Mouse (Mus musculus): ENCODE data around the gene Ifnl2. TPM values are rescaled to one million over a fixed set of nuclear protein-coding genes. Genes with fewer than 3 reads are reported as not detected.

The Ifnl2 gene
- total RNA-seq, 4 experiments from 2014 or later = not detected

DNA sequence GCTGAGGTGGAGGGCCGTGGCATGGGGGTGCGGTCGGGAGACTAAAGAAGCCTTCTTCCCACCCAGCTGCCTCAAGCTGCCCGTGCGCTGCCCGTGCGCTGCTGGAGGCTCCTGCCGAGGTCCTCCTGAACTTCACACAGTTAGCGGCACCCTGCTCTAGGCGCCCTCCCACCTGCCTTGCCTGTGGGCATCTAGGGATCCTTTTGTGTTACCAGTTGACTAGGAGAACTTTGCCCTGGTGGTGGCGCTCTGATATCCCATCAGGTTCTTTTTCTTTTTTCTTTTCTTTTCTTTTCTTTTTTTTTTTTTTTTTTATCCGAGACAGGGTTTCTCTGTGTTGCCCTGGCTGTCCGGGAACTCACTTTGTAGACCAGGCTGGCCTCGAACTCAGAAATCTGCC lies 19.4 kb downstream of the Ifnl2 start:
- DNase-seq (ENCODE audit: low spot score in 2 of 2) = no peak

DNA sequence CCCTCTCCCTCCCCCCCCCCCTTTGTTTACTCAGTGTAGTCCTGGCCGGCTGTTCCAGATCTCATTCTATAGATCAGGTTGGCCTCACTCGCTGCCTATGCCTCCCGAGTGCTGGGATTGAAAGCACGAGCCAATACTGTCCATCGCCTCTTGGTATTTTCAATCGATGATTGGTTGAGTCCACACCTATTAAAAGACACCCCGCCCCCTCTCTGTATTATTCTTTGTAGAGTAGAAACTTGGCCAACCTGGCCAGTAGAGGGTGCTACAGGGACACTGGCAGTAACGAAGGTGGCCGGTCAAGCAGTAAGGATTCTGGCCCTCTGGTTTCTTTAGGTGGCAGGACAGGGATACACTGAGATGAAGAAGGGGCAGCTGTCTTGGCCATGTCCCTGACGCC lies 19.8 kb downstream of the Ifnl2 start:
- DNase-seq (ENCODE audit: low spot score in 2 of 2) = no peak

DNA sequence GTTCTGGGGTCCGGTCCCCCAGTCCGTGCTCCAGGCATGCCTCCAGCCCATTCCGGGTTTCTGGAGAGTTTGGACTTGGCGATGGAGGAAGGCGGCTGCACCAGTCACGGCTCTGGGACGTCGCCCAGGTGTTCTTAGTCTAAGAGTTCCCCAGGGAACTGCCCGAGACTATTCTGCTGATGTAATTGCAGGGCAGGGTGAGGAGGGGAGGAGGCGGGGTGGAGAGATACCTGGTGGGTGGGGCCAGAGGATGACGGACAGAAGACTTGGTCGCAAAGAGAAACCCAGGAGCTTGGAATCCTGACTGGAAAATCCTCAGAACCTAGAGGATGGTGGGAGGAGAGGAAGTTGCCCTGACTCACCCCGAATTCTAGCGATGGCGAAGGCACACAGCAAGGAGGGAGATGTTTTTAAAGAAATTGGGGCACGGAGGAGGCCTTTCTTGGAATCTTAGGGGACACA lies 22.2 kb downstream of the Ifnl2 start:
- peak in 1 of 2 experiments; percentile 15 for DNase-seq (ENCODE audit: low spot score in 2 of 2)

GRCm38 (mm10) chr7:28484192-28484591 lies 26.1 kb downstream of the Ifnl2 start:
- DNase-seq (ENCODE audit: low spot score in 2 of 2) = no peak

DNA sequence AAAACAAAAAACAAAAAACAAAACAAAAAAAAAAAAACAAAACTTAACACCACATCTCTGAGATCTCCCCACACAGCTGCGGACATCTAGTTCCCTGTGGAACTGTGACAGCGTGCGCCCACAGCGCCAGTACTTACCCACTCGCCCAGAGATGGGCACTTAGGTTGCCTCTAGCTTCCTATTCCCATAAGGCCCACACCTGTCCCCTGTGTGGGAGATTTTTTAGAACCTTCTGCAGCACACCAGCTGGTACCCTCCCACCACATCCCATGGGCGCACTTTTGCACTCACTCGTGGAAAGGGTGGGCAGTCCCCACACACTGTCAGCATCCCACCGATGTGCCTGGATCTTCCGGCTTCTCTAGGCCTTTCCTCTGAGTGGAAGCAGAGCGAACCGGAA lies 27.4 kb downstream of the Ifnl2 start:
- DNase-seq (ENCODE audit: low spot score in 2 of 2) = peak in 1 of 2 experiments; percentile 33

DNA sequence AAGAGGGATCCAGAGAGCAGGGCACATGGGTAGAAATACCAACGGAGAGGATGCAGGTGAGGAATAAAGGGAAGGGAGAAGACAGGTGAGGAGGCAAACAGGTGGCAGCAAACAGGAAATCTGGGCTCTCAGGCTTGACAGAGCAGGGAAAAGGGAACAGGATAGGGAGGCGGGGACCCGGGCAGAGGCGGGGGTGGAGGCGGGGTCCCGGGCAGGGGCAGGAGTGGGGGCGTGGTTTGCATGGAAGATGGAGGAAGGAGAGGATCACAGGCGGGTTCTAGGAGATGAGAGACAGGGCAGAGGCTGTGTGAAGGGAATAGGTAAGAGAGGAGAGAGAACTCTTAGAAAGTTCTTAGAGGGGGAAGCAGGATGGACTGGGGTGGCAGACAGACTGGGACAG lies 31.4 kb downstream of the Ifnl2 start:
- DNase-seq (ENCODE audit: low spot score in 2 of 2) = no peak

GRCm38 (mm10) chr7:28477363-28477762 lies 32.9 kb downstream of the Ifnl2 start:
- DNase-seq (ENCODE audit: low spot score in 2 of 2) = no peak

- DNase-seq (ENCODE audit: low spot score in 2 of 2) = no peak
Observed at GRCm38 (mm10) chr7:28476191-28476590, 34.1 kb downstream of the Ifnl2 start.

- DNase-seq (ENCODE audit: low spot score in 2 of 2) = no peak
Observed at GRCm38 (mm10) chr7:28467213-28467751, 43.0 kb downstream of the Ifnl2 start.

DNA sequence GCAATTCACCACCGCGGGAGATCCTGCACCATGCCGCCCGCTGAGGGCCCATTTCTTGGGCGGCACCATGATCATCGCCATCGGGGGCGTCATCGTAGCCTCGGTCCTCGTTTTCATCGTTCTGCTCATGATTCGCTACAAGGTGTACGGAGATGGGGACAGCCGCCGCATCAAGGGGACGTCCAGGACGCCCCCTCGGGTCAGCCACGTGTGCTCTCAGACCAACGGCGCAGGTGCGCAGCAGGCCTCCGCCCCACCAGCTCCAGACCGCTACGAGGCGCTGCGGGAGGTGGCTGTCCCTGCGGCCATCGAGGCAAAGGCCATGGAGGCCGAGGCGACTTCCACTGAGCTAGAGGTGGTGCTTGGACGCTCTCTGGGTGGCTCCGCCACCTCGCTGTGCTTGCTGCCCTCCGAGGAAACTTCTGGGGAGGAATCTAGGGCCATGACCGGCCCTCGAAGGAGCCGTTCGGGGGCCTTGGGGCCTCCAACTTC lies 43.5 kb downstream of the Ifnl2 start:
- no peak for DNase-seq (ENCODE audit: low spot score in 2 of 2)

- DNase-seq (ENCODE audit: low spot score in 2 of 2) = peak; percentile 90 to 91
Observed at GRCm38 (mm10) chr7:28464416-28465212, 45.6 kb downstream of the Ifnl2 start.

DNA sequence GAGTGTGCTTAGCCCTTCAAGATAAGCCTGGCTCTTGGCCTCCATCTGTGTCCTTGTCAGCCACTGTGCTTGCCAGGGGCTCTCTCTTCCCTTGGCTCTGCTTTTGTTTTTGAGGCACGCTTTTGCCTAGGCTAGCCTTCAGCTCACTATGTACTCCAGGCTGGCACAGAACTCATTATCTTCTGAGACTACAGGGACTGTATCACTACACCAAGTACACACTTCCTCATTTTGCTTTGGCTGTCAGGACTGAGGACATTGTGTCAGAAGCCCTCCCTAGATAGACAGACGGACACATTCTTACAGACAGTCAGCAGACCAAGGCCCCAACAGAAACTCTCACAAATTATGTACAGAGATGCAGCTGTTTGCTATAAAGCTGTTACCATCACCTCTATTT lies 47.5 kb downstream of the Ifnl2 start:
- DNase-seq (ENCODE audit: low spot score in 2 of 2) = no peak

DNA sequence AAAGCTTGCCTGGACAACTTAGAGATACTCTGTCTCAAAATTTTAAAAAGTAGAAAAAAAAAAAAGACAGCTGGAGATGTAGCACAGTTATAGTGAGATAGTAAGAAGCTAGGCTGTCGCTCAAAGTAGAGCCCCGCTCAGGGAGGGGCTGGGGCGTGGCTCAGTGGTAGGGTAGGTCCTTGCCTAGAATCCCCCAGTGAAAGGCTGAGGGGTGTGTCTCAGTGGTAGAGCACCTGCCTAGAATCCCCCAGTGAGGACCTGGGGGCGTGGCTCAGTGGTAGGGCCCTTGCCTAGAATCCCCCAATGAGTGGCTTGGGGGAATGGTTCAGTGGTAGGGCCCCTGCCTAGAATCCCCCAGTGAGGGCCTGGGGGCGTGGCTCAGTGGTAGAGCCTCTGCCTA lies 49.9 kb downstream of the Ifnl2 start:
- DNase-seq (ENCODE audit: low spot score in 2 of 2) = no peak

Other genes with a start within 250 kb of the Ifnl2 start
- gene Eid2, start 242.6 kb downstream of the Ifnl2 start, total RNA-seq (2022) = 10 to 100 TPM; 48.7 to 58.6 (median 56.9) TPM
- 10 to 100 TPM; 29.9 to 39.5 (median 31.7) TPM for gene Eid2b, start 232.7 kb downstream of the Ifnl2 start, total RNA-seq (2022)
- gene Selenov, start 219.3 kb downstream of the Ifnl2 start, total RNA-seq (2022) = under 1 TPM in 2 of 4 experiments, not detected in 2; 0.70 to 0.98 TPM
- 1 to 10 TPM; 1.1 to 2.2 (median 1.7) TPM for gene Dll3, start 208.2 kb downstream of the Ifnl2 start, total RNA-seq (2022)
- 10 to 100 TPM; 41.2 to 54.2 (median 46.0) TPM for gene Timm50, start 198.4 kb downstream of the Ifnl2 start, total RNA-seq (2022)
- gene Supt5, start 171.7 kb downstream of the Ifnl2 start, total RNA-seq (2022) = 100 to 1,000 TPM; 119 to 125 (median 122) TPM
- gene Rps16, start 159.8 kb downstream of the Ifnl2 start, total RNA-seq (2022) = 100 to 1,000 TPM; 531 to 646 (median 582) TPM
- 1 to 10 TPM; 5.8 to 7.8 (median 6.5) TPM for gene Plekhg2, start 137.9 kb downstream of the Ifnl2 start, total RNA-seq (2022)
- 1 to 10 TPM; 1.8 to 7.9 (median 5.0) TPM for gene Zfp36, start 130.2 kb downstream of the Ifnl2 start, total RNA-seq (2022)
- gene Med29, start 117.7 kb downstream of the Ifnl2 start, total RNA-seq (2022) = 10 to 100 TPM; 16.0 to 20.2 (median 17.1) TPM
- gene Paf1, start 117.5 kb downstream of the Ifnl2 start, total RNA-seq (2022) = 10 to 100 TPM; 72.9 to 77.5 (median 75.4) TPM
- gene Gmfg, start 73.0 kb downstream of the Ifnl2 start, total RNA-seq (2022) = 1 to 10 TPM; 1.6 to 5.2 (median 3.2) TPM
- 10 to 100 TPM; 68.2 to 77.3 (median 71.5) TPM for gene Lrfn1, start 58.5 kb downstream of the Ifnl2 start, total RNA-seq (2022)
- gene Ifnl3, start 12.4 kb upstream of the Ifnl2 start, total RNA-seq (2022) = not detected
- not detected for gene Sycn, start 30.4 kb upstream of the Ifnl2 start, total RNA-seq (2022)
- gene Nccrp1, start 36.8 kb upstream of the Ifnl2 start, total RNA-seq (2022) = under 1 TPM in 1 of 4 experiments, not detected in 3; 0.36 TPM
- 10 to 100 TPM; 62.6 to 73.9 (median 66.2) TPM for gene Samd4b, start 87.7 kb upstream of the Ifnl2 start, total RNA-seq (2022)
- 10 to 100 TPM; 12.2 to 14.2 (median 13.1) TPM for gene Pak4, start 87.7 kb upstream of the Ifnl2 start, total RNA-seq (2022)
- 1 to 10 TPM; 2.2 to 3.8 (median 2.4) TPM for gene Acp7, start 120.9 kb upstream of the Ifnl2 start, total RNA-seq (2022)
- 10 to 100 TPM; 16.1 to 30.5 (median 22.7) TPM for gene Fbxo27, start 182.4 kb upstream of the Ifnl2 start, total RNA-seq (2022)
- 1 to 10 TPM in 3 of 4 experiments, under 1 TPM in 1; 0.74 to 2.0 (median 1.8) TPM for gene Fbxo17, start 206.3 kb upstream of the Ifnl2 start, total RNA-seq (2022)
- 10 to 100 TPM; 51.7 to 65.6 (median 53.9) TPM for gene Mrps12, start 231.4 kb upstream of the Ifnl2 start, total RNA-seq (2022)
- 10 to 100 TPM; 11.2 to 13.9 (median 12.0) TPM for gene Sars2, start 231.5 kb upstream of the Ifnl2 start, total RNA-seq (2022)
- gene Ccer2, start 245.7 kb upstream of the Ifnl2 start, total RNA-seq (2022) = 1 to 10 TPM in 2 of 4 experiments, under 1 TPM in 2; 0.32 to 1.4 (median 0.87) TPM

Data from layer of hippocampus, adult 8-10 months (tissue).